Mouse (Mus musculus): ENCODE data around the gene Srrd. TPM values are rescaled to one million over a fixed set of nuclear protein-coding genes. Genes with fewer than 3 reads are reported as not detected.

Srrd gene
- 30.3 and 34.3 TPM in 2 replicates for polyA plus RNA-seq (2014; fragmentation: Nextera tagmentation; extraction: Ambion mirVana)

- H3K9ac ChIP-seq (ENCODE audit: low read depth, low read length), result peak within 1 kb of the TSS; percentile 91
- H3K27me3 ChIP-seq (replicated peaks; ENCODE audit: control insufficient read depth, insufficient read depth, low read length), result no peaks in the 10 kb centered on the region
- 0 out of 2 replicates have a peak, but pooled peaks cover 6% of the 10 kb centered on the region for H3K4me1 ChIP-seq (ENCODE audit: control insufficient read depth, insufficient read depth, low read length)
- H3K27ac ChIP-seq (replicated peaks; ENCODE audit: low read depth, low read length), result peak within 1 kb of the TSS; percentile 58; the same call in 1 of the 2 replicates
- H3K4me2 ChIP-seq (ENCODE audit: low read depth, low read length), result peak within 1 kb of the TSS; percentile 73
- ATAC-seq (ENCODE audit: low read depth) (peak; percentile 73), DNase-seq (ENCODE audit: low spot score) (peak; percentile 79)
- H3K4me3 ChIP-seq (ENCODE audit: low read depth, low read length), result peak within 1 kb of the TSS; percentile 87
- WGBS, result 5% methylated on average over 21 of the region's 64 CpGs
- peaks cover 32% of the 10 kb centered on the region for H3K36me3 ChIP-seq (ENCODE audit: control insufficient read depth, insufficient read depth, low read length)
- H3K9me3 ChIP-seq (ENCODE audit: control insufficient read depth, low read length), result no peaks in the 10 kb centered on the region
Measured at GRCm38 (mm10) chr5:112342463-112343204, at the start of gene Srrd, which contains the start of gene Hps4. Gene Srrd (minus strand): TSS chr5:112343040. Gene Hps4 (plus strand): TSS chr5:112343083.

GRCm38 (mm10) chr5:112391676-112392323, 49.0 kb upstream of the Srrd start:
- WGBS, result 66% methylated on average over 27 of the region's 27 CpGs

GRCm38 (mm10) chr5:112391002-112391401, 48.2 kb upstream of the Srrd start:
- WGBS, result 61% methylated on average over 16 of the region's 16 CpGs
- no peak for ATAC-seq (ENCODE audit: low read depth)

More at GRCm38 (mm10) chr5:112391676-112392323, 49.0 kb upstream of the Srrd start:
- no peak for ATAC-seq (ENCODE audit: low read depth)
- Histone ChIP-seq H3K4me3 (ENCODE audit: low read depth, low read length) (no peak overlapping the region), H3K36me3 (ENCODE audit: control insufficient read depth, insufficient read depth, low read length) (0 out of 2 replicates have a peak, but pooled peaks cover 4% of the 10 kb centered on the region), H3K9ac (ENCODE audit: low read depth, low read length) (no peak overlapping the region), H3K27me3 (replicated peaks; ENCODE audit: control insufficient read depth, insufficient read depth, low read length) (peaks cover 22% of the 10 kb centered on the region), H3K4me1 (ENCODE audit: control insufficient read depth, insufficient read depth, low read length) (peaks cover 7% of the 10 kb centered on the region; the same call in 1 of the 2 replicates), H3K27ac (replicated peaks; ENCODE audit: low read depth, low read length) (no peak overlapping the region), H3K9me3 (ENCODE audit: control insufficient read depth, low read length) (no peaks in the 10 kb centered on the region), H3K4me2 (ENCODE audit: low read depth, low read length) (no peak overlapping the region)
- DNase-seq (ENCODE audit: low spot score), result no peak

GRCm38 (mm10) chr5:112389352-112389751, 46.5 kb upstream of the Srrd start:
- Histone ChIP-seq H3K9ac (ENCODE audit: low read depth, low read length) (no peak overlapping the region; the same call in 1 of the 2 replicates), H3K27ac (replicated peaks; ENCODE audit: low read depth, low read length) (no peak overlapping the region), H3K4me2 (ENCODE audit: low read depth, low read length) (no peak overlapping the region), H3K27me3 (replicated peaks; ENCODE audit: control insufficient read depth, insufficient read depth, low read length) (peaks cover 21% of the 10 kb centered on the region), H3K36me3 (ENCODE audit: control insufficient read depth, insufficient read depth, low read length) (peaks cover 8% of the 10 kb centered on the region; the same call in 1 of the 2 replicates), H3K4me3 (ENCODE audit: low read depth, low read length) (no peak overlapping the region), H3K9me3 (ENCODE audit: control insufficient read depth, low read length) (no peaks in the 10 kb centered on the region), H3K4me1 (ENCODE audit: control insufficient read depth, insufficient read depth, low read length) (no peaks in the 10 kb centered on the region)
- ATAC-seq (ENCODE audit: low read depth) (no peak), DNase-seq (ENCODE audit: low spot score) (no peak)
- WGBS, result 91% methylated on average over 9 of the region's 9 CpGs

More at GRCm38 (mm10) chr5:112391002-112391401, 48.2 kb upstream of the Srrd start:
- H3K9me3 ChIP-seq (ENCODE audit: control insufficient read depth, low read length), result no peaks in the 10 kb centered on the region
- H3K27ac ChIP-seq (replicated peaks; ENCODE audit: low read depth, low read length), result no peak overlapping the region
- DNase-seq (ENCODE audit: low spot score), result no peak
- H3K4me1 ChIP-seq (ENCODE audit: control insufficient read depth, insufficient read depth, low read length), result peaks cover 7% of the 10 kb centered on the region; the same call in 1 of the 2 replicates
- H3K4me3 ChIP-seq (ENCODE audit: low read depth, low read length), result no peak overlapping the region
- H3K9ac ChIP-seq (ENCODE audit: low read depth, low read length), result no peak overlapping the region
- H3K27me3 ChIP-seq (replicated peaks; ENCODE audit: control insufficient read depth, insufficient read depth, low read length), result peaks cover 22% of the 10 kb centered on the region
- H3K4me2 ChIP-seq (ENCODE audit: low read depth, low read length), result no peak overlapping the region
- H3K36me3 ChIP-seq (ENCODE audit: control insufficient read depth, insufficient read depth, low read length), result 0 out of 2 replicates have a peak, but pooled peaks cover 4% of the 10 kb centered on the region

- Histone ChIP-seq H3K4me2 (ENCODE audit: low read depth, low read length) (no peak overlapping the region), H3K27ac (replicated peaks; ENCODE audit: low read depth, low read length) (no peak overlapping the region), H3K9me3 (ENCODE audit: control insufficient read depth, low read length) (no peaks in the 10 kb centered on the region), H3K9ac (ENCODE audit: low read depth, low read length) (no peak overlapping the region), H3K27me3 (replicated peaks; ENCODE audit: control insufficient read depth, insufficient read depth, low read length) (no peaks in the 10 kb centered on the region), H3K4me3 (ENCODE audit: low read depth, low read length) (no peak overlapping the region), H3K4me1 (ENCODE audit: control insufficient read depth, insufficient read depth, low read length) (peaks cover 10% of the 10 kb centered on the region), H3K36me3 (ENCODE audit: control insufficient read depth, insufficient read depth, low read length) (peaks cover 8% of the 10 kb centered on the region; the same call in 1 of the 2 replicates)
- WGBS, result 87% methylated on average over 2 of the region's 2 CpGs
- ATAC-seq (ENCODE audit: low read depth), result no peak
- DNase-seq (ENCODE audit: low spot score), result no peak
Measured at GRCm38 (mm10) chr5:112385973-112386372, 43.1 kb upstream of the Srrd start.

- no peak overlapping the region for H3K27ac ChIP-seq (replicated peaks; ENCODE audit: low read depth, low read length)
- WGBS, result 91% methylated on average over 13 of the region's 13 CpGs
- H3K4me2 ChIP-seq (ENCODE audit: low read depth, low read length), result no peak overlapping the region
- H3K4me3 ChIP-seq (ENCODE audit: low read depth, low read length), result no peak overlapping the region
- H3K9ac ChIP-seq (ENCODE audit: low read depth, low read length), result no peak overlapping the region
- no peak for ATAC-seq (ENCODE audit: low read depth)
- no peaks in the 10 kb centered on the region for H3K9me3 ChIP-seq (ENCODE audit: control insufficient read depth, low read length)
- no peak for DNase-seq (ENCODE audit: low spot score)
- H3K36me3 ChIP-seq (ENCODE audit: control insufficient read depth, insufficient read depth, low read length), result peaks cover 6% of the 10 kb centered on the region; the same call in 1 of the 2 replicates
- H3K4me1 ChIP-seq (ENCODE audit: control insufficient read depth, insufficient read depth, low read length), result peaks cover 10% of the 10 kb centered on the region
- H3K27me3 ChIP-seq (replicated peaks; ENCODE audit: control insufficient read depth, insufficient read depth, low read length), result no peaks in the 10 kb centered on the region
Measured at GRCm38 (mm10) chr5:112384805-112385472, 42.1 kb upstream of the Srrd start.

- peak overlapping the region; percentile 45; the same call in 1 of the 2 replicates for H3K9ac ChIP-seq (ENCODE audit: low read depth, low read length)
- peak overlapping the region; percentile 71 for H3K27ac ChIP-seq (replicated peaks; ENCODE audit: low read depth, low read length)
- no peaks in the 10 kb centered on the region for H3K9me3 ChIP-seq (ENCODE audit: control insufficient read depth, low read length)
- peaks cover 14% of the 10 kb centered on the region for H3K36me3 ChIP-seq (ENCODE audit: control insufficient read depth, insufficient read depth, low read length)
- no peak overlapping the region for H3K4me2 ChIP-seq (ENCODE audit: low read depth, low read length)
- WGBS, result 47% methylated on average over 17 of the region's 17 CpGs
- peak; percentile 66 for ATAC-seq (ENCODE audit: low read depth)
- H3K4me3 ChIP-seq (ENCODE audit: low read depth, low read length), result no peak overlapping the region
- H3K4me1 ChIP-seq (ENCODE audit: control insufficient read depth, insufficient read depth, low read length), result peaks cover 10% of the 10 kb centered on the region
- DNase-seq (ENCODE audit: low spot score), result peak; percentile 65
- H3K27me3 ChIP-seq (replicated peaks; ENCODE audit: control insufficient read depth, insufficient read depth, low read length), result no peaks in the 10 kb centered on the region
Measured at GRCm38 (mm10) chr5:112382641-112383330, 39.9 kb upstream of the Srrd start.

- Histone ChIP-seq H3K27me3 (replicated peaks; ENCODE audit: control insufficient read depth, insufficient read depth, low read length) (no peaks in the 10 kb centered on the region), H3K9me3 (ENCODE audit: control insufficient read depth, low read length) (no peaks in the 10 kb centered on the region), H3K4me2 (ENCODE audit: low read depth, low read length) (no peak overlapping the region), H3K4me3 (ENCODE audit: low read depth, low read length) (no peak overlapping the region), H3K4me1 (ENCODE audit: control insufficient read depth, insufficient read depth, low read length) (peaks cover 10% of the 10 kb centered on the region), H3K27ac (replicated peaks; ENCODE audit: low read depth, low read length) (peak overlapping the region; percentile 71; the same call in 1 of the 2 replicates), H3K9ac (ENCODE audit: low read depth, low read length) (no peak overlapping the region), H3K36me3 (ENCODE audit: control insufficient read depth, insufficient read depth, low read length) (peaks cover 14% of the 10 kb centered on the region)
- WGBS, result 59% methylated on average over 9 of the region's 9 CpGs
- no peak for DNase-seq (ENCODE audit: low spot score)
- no peak for ATAC-seq (ENCODE audit: low read depth)
Measured at GRCm38 (mm10) chr5:112382042-112382441, 39.2 kb upstream of the Srrd start.
